Mouse (Mus musculus) mouse trophoblast stem cell (cell line): ENCODE results near the gene Rnf167.

Source experiments
- in situ Hi-C, 2 experiments: fragments of 300-500 bp; cut with MseI, MboI; formaldehyde crosslinking; loops; 2 replicates in 1 of 2; 3 replicates in 1 of 2; pipeline ENCODE4 v1.15.1; 2025

The Rnf167 gene

DNA sequence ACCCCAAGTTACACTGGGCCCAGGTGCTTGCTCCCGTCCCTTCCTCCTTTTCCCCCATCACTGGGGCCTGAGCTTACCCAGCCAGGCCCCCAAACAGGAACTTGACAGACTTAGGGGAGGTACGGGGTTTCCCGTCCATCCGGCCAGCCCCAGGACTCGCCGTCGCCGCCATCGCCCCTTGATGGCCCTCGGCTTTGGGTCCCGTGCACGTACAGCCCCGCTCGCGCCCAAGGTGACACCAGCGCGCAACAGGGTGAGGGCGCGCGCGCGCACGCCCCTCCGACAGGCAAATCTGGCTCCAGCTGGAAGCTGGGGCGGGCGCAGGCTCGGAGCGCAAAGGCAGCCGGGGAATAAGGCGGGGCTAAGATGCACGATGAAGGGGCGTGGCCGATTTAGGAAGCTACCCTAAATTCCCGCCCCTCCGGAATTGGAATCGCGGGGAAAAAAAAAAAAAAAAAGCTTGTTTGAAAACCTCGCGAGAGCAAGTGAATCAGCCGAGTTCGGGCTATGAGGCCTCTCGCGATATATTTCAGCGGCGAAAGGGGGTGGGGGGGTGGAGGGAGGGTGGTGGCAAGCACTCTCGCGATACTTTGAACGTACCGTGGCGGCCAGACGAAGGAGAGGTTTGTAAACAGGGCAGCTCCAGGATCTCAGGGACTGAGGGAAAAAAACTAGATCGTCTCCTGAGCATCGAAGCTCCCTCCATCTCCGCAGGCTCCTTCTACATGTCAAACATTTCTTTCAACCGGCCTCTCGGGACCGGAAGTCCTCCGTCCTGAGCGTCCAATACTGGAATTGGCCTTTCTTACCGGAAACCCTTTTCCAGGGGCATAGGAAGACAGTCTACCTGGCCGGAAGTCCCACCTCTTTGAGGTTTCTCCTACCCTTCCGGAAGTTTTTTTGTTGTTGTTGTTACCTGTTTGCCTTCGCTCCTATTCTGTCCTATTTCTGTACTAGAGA, at the start of gene Rnf167, which contains the start of gene Slc25a11:
Gene Rnf167, plus strand, starts transcription at position 545 of the 960 bp plus-strand sequence.
Gene Slc25a11, minus strand, starts transcription at position 789 of the 960 bp plus-strand sequence.
- in situ Hi-C loops = no loop called here

DNA sequence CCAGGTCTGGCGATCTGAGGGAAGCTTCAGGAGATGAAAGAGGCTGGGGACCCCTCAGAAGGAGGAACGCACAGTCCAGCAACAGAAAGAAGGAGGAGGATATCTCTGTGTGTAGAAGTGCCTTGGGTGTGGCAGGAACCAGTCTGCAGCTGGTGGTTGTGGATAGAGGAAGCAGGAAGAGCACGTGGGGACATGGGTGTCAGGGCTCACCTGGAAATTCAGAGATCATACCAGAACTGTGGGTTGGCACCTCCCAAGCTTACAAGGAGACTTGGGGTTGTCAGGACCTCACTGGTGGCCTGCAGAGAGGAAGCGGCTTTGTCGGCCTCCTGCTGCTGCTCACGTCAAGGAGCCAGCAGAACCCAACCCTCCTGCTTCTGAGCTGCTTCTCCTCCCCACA, 49.7 kb upstream of the Rnf167 start:
- in situ Hi-C loops = no loop called here

- in situ Hi-C loops = no loop called here
Observed at GRCm38 (mm10) chr11:70598451-70598953, 48.5 kb upstream of the Rnf167 start.

DNA sequence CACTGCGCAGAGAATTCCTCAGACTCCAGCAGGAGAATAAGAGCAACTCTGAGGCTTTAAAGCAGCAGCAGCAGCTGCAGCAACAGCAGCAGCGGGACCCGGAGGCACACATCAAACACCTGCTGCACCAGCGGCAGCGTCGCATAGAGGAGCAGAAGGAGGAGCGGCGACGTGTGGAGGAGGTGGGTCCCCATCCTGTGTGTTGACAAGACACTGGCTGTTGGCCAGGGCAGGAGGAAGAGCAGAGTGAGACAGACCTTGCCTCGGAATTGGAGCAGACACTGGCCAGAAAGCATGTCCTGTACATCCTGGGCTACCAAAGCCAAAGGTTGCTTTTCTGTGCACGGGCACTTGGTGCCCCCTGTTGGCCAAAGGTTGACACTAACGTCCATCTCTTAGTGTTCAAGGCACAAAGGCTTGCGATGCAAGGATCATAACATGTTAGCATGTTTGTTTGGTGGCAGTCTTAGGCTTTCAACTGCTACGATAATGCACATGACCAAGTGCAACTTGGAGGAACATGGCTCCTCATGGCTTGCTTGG, 41.9 kb upstream of the Rnf167 start:
- in situ Hi-C loops = no loop called here

- in situ Hi-C loops = no loop called here
Observed at GRCm38 (mm10) chr11:70606717-70607116, 40.3 kb upstream of the Rnf167 start.

GRCm38 (mm10) chr11:70607611-70608010, 39.4 kb upstream of the Rnf167 start:
- in situ Hi-C loops = no loop called here

DNA sequence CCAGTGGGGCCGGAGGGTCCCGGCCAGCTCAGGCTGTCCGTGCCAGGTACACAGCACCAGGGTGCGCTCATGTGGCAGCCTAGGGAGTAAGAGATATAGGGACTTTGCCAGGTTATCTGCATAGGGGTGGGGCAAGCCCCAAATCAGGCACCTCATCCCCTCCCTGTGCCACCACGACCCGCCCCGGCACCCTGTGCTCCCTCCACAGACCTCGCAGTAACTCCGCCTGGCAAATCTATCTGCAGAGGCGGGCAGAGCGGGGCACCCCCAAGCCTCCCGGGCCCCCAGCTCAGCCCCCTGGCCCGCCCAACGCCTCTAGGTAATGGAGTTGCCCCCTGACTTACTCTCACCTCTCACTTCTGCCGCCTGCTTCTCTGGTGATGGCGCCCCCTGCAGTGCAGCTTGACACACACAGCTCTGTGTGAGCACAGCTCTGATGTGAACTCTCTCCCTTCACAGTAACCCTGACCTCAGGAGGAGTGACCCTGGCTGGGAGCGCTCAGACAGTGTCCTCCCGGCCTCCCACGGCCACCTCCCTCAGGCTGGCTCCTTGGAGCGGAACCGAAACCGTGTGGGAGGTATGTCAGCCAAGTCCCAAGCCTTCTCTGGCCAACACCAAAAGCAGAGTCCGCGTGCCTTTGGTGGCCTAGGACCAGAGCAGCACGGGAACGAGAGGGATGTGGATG, 38.5 kb upstream of the Rnf167 start:
- in situ Hi-C loops = no loop called here

- in situ Hi-C loops = loop anchor here in 1 of 2 experiments (10.0 kb wide), 1 partner anchor 196 kb away; the partner anchor contains the start of gene Pelp1
Observed at GRCm38 (mm10) chr11:70610752-70611151, 36.3 kb upstream of the Rnf167 start.

GRCm38 (mm10) chr11:70612505-70612904, 34.5 kb upstream of the Rnf167 start:
- in situ Hi-C loops = loop anchor here in 1 of 2 experiments (10.0 kb wide), 1 partner anchor 198 kb away; the partner anchor contains the start of gene Pelp1

DNA sequence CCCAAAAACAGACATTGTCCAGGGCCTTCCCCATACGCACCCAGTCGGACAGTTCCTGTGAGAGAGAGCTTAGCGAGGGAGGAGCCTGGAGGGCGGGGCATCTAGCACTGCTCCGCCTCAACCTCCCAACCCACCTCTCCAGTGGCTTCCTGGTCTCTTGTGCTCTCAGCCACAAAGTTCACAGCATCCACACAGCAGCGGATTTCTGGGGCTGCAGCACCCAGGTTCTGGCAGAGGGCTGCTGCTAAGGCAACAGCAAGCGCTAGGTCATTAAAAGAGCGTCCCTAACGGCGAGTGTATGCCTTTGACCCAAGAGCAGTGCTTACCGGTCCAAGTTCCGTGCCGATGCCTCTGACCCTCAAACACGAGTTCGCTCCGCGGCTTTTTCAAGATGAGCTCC, 32.0 kb upstream of the Rnf167 start:
- in situ Hi-C loops = loop anchor here in 1 of 2 experiments (10.0 kb wide), 1 partner anchor 200 kb away; the partner anchor contains the start of gene Pelp1

- in situ Hi-C loops = loop anchor here in 1 of 2 experiments (10.0 kb wide), 1 partner anchor 201 kb away; the partner anchor contains the start of gene Pelp1
Observed at GRCm38 (mm10) chr11:70615516-70616093, 31.4 kb upstream of the Rnf167 start, which contains the start of gene 4930544D05Rik. 4930544D05Rik (plus strand) TSS chr11:70615848.

DNA sequence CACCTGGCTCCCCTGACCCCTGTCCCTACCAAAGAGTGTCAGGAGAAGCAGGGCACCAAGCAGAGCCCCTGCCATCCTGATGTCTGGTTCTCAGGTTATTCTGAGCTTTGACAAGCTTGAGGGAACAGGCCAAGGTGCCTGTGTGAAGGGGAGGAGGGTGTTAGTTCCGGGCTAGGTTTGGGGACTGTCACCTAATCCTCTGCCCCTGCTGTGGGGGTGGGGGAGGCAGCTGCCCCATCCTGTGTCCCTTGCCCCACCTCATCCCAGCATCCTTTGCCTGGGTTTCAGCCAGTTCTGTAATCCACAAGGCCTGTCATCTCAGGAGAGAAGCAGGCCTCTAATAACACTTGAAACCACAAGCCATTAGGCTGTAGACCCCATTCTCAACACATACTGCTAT, 27.9 kb upstream of the Rnf167 start, which contains the start of gene Chrne:
Gene Chrne, minus strand, starts transcription at position 116 of the 400 bp plus-strand sequence.
- in situ Hi-C loops = loop anchor here in 1 of 2 experiments (10.0 kb wide), 1 partner anchor 204 kb away; the partner anchor contains the start of gene Pelp1

DNA sequence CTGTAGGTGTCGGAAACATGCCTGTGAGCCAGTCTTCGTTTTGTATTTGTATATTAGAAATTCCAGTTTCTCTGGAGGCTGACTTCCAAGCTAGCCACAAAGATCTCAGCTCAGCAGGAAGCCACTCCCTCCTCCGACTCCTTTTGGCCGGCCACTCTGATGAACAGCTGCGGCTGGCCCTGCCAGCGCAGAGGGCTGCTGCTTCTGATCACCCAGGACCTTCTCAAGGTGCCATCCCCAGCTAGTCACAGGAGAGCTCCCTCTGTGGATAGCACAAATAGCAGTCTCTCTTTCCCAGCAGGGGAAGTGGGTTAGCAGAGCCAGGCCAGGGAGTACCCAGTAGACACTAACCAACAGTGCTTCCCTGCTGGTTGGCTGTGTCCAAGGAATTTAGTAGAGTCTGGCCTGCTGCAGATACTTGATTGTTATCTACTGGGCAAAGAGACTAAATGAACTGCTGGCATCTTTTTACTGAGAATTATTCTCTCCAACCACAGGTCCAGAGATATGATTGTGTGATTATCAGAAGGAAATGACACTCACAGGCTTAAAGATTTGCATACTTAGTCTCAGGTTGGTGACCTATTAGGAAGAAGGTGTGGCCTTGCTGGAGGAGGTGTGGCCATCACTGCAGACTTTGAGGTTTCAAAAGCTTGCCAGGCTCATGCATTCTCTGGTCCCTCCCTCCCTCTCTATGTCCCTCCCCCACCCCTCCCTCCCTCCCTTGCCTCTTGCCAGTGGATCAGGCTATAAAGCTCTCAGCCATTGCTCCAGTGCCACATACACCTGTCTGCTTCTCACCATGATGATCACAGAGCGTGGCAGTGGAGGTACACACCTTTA, 24.8 kb upstream of the Rnf167 start:
- in situ Hi-C loops = loop anchor here in 1 of 2 experiments (10.0 kb wide), 1 partner anchor 107 kb away; the partner anchor contains the start of genes Gltpd2 and Vmo1

- in situ Hi-C loops = loop anchor here in 1 of 2 experiments (10.0 kb wide), 1 partner anchor 108 kb away; the partner anchor contains the start of genes Gltpd2 and Vmo1
Observed at GRCm38 (mm10) chr11:70623053-70623742, 23.8 kb upstream of the Rnf167 start.

DNA sequence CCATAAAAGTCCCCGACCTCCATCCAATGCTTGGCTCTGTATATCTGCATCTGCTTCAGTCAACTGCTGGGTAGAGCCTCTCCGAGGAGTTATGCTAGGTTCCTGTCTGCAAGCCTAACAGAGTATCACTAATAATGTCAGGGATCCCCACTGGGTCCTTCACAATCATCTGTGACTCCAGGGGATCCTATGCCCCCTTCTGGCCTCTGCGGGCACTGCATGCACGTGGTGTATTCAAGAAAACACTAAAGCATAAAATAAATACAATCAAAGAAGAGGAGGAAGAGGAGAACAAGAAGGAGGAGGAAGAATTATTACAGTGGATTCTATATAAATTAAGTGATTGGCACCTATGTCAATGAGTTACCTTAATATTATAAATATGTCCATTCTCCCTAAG, 21.6 kb upstream of the Rnf167 start:
- in situ Hi-C loops = loop anchor here in 1 of 2 experiments (5.0 to 10.0 kb wide), 2 partner anchors 111 to 132 kb away; partner anchors contain the start of genes Gltpd2 and Vmo1

DNA sequence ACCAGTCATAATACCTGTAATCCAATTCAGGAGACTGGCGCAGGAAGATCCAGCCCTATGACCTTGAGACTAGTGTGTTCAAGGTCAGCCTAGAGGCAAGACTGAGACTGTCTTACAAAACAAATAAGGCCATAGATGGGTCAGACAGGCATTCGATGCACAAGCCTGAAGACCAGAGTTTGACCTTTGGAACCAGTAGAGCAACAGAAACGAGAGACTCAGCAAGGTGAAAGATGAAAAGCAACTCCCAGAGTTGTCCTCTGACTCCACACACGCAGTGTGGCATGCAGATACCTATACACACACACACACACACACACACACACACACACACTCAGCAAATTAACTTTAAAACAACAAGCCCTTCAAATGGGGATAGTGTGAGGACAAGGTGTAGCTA, 20.2 kb upstream of the Rnf167 start:
- in situ Hi-C loops = loop anchor here in 1 of 2 experiments (5.0 to 10.0 kb wide), 2 partner anchors 112 to 130 kb away; partner anchors contain the start of genes Gltpd2 and Vmo1

- in situ Hi-C loops = loop anchor here in 1 of 2 experiments (5.0 to 10.0 kb wide), 2 partner anchors 114 to 129 kb away; partner anchors contain the start of genes Gltpd2 and Vmo1
Observed at GRCm38 (mm10) chr11:70628431-70628830, 18.6 kb upstream of the Rnf167 start.

GRCm38 (mm10) chr11:70629557-70629956, 17.5 kb upstream of the Rnf167 start:
- in situ Hi-C loops = loop anchor here in 1 of 2 experiments (5.0 to 10.0 kb wide), 2 partner anchors 115 to 128 kb away; partner anchors contain the start of genes Gltpd2 and Vmo1

DNA sequence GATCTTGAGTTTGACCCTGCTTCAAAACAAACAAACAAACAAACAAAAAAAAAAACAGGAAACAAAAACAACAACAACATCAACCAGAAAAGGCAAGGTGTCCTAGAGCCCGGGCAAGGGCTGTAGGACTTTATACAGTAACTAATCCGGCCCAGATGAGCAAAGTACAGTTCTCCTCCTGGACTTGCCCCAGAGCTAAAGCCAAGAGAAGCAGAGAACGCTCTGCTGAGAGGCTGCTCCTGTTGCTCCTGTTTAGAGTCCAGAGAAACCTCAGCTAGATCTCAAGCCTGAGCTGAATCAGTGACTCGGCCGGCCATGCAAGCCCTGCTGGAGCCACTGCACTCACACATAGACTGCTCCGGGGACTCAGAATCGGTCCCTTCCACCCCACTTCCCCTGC, 16.9 kb upstream of the Rnf167 start:
- in situ Hi-C loops = no loop called here
